Mouse (Mus musculus) kidney, embryonic 16.5 days (tissue): ENCODE measurements around the gene Gpr12. TPM values are rescaled to one million over a fixed set of nuclear protein-coding genes. Genes with fewer than 3 reads are reported as not detected.

ENCODE experiments used
- ATAC-seq: fragments of 200-750 bp; cut with Nextera tagmentation; 2 replicates; pipeline ENCODE4 v1.8.0; 2017; ENCODE audit warnings: moderate TSS enrichment; ENCODE audit not compliant: low FRiP score, low TSS enrichment
- H3K27ac ChIP-seq: fragments of 300-500 bp; sonication (generic); 2 replicates; pipeline ENCODE4 v1.5.1; 2014; ENCODE audit warnings: low read length
- H3K27me3 ChIP-seq: fragments of 300-500 bp; sonication (generic); 2 replicates; pipeline ENCODE4 v1.6.1; 2014; ENCODE audit warnings: low read length, control low read depth, mixed read lengths; ENCODE audit not compliant: insufficient read depth
- H3K36me3 ChIP-seq: fragments of 300-500 bp; sonication (generic); 2 replicates; pipeline ENCODE4 v1.6.1; 2014; ENCODE audit warnings: low read length, control low read depth, mixed read lengths; ENCODE audit not compliant: insufficient read depth
- H3K4me1 ChIP-seq: fragments of 300-500 bp; sonication (generic); 2 replicates; pipeline ENCODE4 v1.6.1; 2014; ENCODE audit warnings: low read length, control low read depth, mixed read lengths; ENCODE audit not compliant: insufficient read depth
- H3K4me2 ChIP-seq: fragments of 300-500 bp; sonication (generic); replicated peaks from 2 replicates; pipeline ENCODE4 v1.6.1; 2014; ENCODE audit warnings: low read depth, low read length
- H3K4me3 ChIP-seq: fragments of 300-500 bp; sonication (generic); 2 replicates; pipeline ENCODE4 v1.5.1; 2014; ENCODE audit warnings: mild to moderate bottlenecking, low read length
- H3K9ac ChIP-seq: fragments of 300-500 bp; sonication (generic); replicated peaks from 2 replicates; pipeline ENCODE4 v1.6.1; 2014; ENCODE audit warnings: low read length
- H3K9me3 ChIP-seq: fragments of 300-500 bp; sonication (generic); 2 replicates; pipeline ENCODE4 v1.6.1; 2016; ENCODE audit warnings: low read length, control low read depth
- WGBS: fragments of 180-500 bp; shearing (Covaris S2); extraction: QIAGEN DNeasy Blood & Tissue Kit; methylation state at CpG from one replicate; pipeline ENCODE4 v1.1.7; 2014; 5-methylcytosine and 5-hydroxymethylcytosine counted together
- polyA plus RNA-seq: library from polyadenylated mRNA; unstranded; fragments of >200 nt; fragmentation: Nextera tagmentation; extraction: Ambion mirVana; gene quantifications from 2 replicates; pipeline ENCODE4 v1.2.1, GENCODE M21; 2015

Gpr12 gene
- polyA plus RNA-seq = 0.76 and 1.1 TPM in 2 replicates

GRCm38 (mm10) chr5:146584478-146585306 lies at the start of gene Gpr12:
Gene Gpr12, minus strand, starts transcription at chr5:146585239.
- Histone ChIP-seq H3K9ac (peak within 1 kb of the TSS; percentile 46), H3K9me3 (no peaks in the 10 kb centered on the region), H3K27ac (no peak within 1 kb of the TSS), H3K4me3 (peak within 1 kb of the TSS; percentile 61), H3K36me3 (no peaks in the 10 kb centered on the region), H3K4me2 (peak within 1 kb of the TSS; percentile 99), H3K27me3 (peaks cover 22% of the 10 kb centered on the region), H3K4me1 (peaks cover 9% of the 10 kb centered on the region)
- under 1% methylated on average over 50 of the region's 64 CpGs for WGBS
- ATAC-seq = peak; percentile 63

GRCm38 (mm10) chr5:146631602-146632001 lies 46.6 kb upstream of the Gpr12 start:
- Histone ChIP-seq H3K36me3 (no peaks in the 10 kb centered on the region), H3K9me3 (no peaks in the 10 kb centered on the region), H3K9ac (no peak overlapping the region), H3K27me3 (no peaks in the 10 kb centered on the region), H3K27ac (no peak overlapping the region), H3K4me2 (no peak overlapping the region), H3K4me1 (no peaks in the 10 kb centered on the region), H3K4me3 (no peak overlapping the region)
- 77% methylated on average over 3 of the region's 3 CpGs for WGBS
- ATAC-seq = no peak

GRCm38 (mm10) chr5:146630961-146631360 lies 45.9 kb upstream of the Gpr12 start:
- no peaks in the 10 kb centered on the region for H3K9me3 ChIP-seq
- no peak for ATAC-seq
- no peak overlapping the region for H3K4me3 ChIP-seq
- H3K36me3 ChIP-seq = no peaks in the 10 kb centered on the region
- H3K4me2 ChIP-seq = no peak overlapping the region
- H3K4me1 ChIP-seq = no peaks in the 10 kb centered on the region
- no peaks in the 10 kb centered on the region for H3K27me3 ChIP-seq
- no peak overlapping the region for H3K9ac ChIP-seq
- WGBS = 28% methylated on average over 4 of the region's 4 CpGs
- H3K27ac ChIP-seq = no peak overlapping the region

GRCm38 (mm10) chr5:146629636-146630035 lies 44.6 kb upstream of the Gpr12 start:
- no peaks in the 10 kb centered on the region for H3K9me3 ChIP-seq
- no peaks in the 10 kb centered on the region for H3K36me3 ChIP-seq
- no peak overlapping the region for H3K4me3 ChIP-seq
- ATAC-seq = no peak
- H3K4me1 ChIP-seq = no peaks in the 10 kb centered on the region
- no peak overlapping the region for H3K9ac ChIP-seq
- H3K4me2 ChIP-seq = no peak overlapping the region
- WGBS = 80% methylated on average over 10 of the region's 10 CpGs
- no peak overlapping the region for H3K27ac ChIP-seq
- H3K27me3 ChIP-seq = no peaks in the 10 kb centered on the region

- no peaks in the 10 kb centered on the region for H3K27me3 ChIP-seq
- no peaks in the 10 kb centered on the region for H3K9me3 ChIP-seq
- WGBS = 100% methylated on average over 1 of the region's 1 CpGs
- no peaks in the 10 kb centered on the region for H3K4me1 ChIP-seq
- no peak overlapping the region for H3K4me3 ChIP-seq
- ATAC-seq = no peak
- H3K9ac ChIP-seq = no peak overlapping the region
- no peak overlapping the region for H3K27ac ChIP-seq
- H3K4me2 ChIP-seq = no peak overlapping the region
- no peaks in the 10 kb centered on the region for H3K36me3 ChIP-seq
These were observed 43.8 kb upstream of the Gpr12 start for GRCm38 (mm10) chr5:146628804-146629203.

GRCm38 (mm10) chr5:146627901-146628300 lies 42.9 kb upstream of the Gpr12 start:
- ATAC-seq = peak; percentile 35; the same call in 1 of the 2 replicates
- H3K4me2 ChIP-seq = no peak overlapping the region

GRCm38 (mm10) chr5:146625635-146626311 lies 40.7 kb upstream of the Gpr12 start:
- no peaks in the 10 kb centered on the region for H3K27me3 ChIP-seq
- WGBS = 63% methylated on average over 6 of the region's 6 CpGs
- H3K36me3 ChIP-seq = no peaks in the 10 kb centered on the region
- no peak overlapping the region for H3K27ac ChIP-seq
- no peaks in the 10 kb centered on the region for H3K9me3 ChIP-seq
- H3K4me3 ChIP-seq = no peak overlapping the region
- no peak overlapping the region for H3K4me2 ChIP-seq
- no peak for ATAC-seq
- no peaks in the 10 kb centered on the region for H3K4me1 ChIP-seq
- no peak overlapping the region for H3K9ac ChIP-seq

More at GRCm38 (mm10) chr5:146627901-146628300, 42.9 kb upstream of the Gpr12 start:
- WGBS = 33% methylated on average over 5 of the region's 5 CpGs
- H3K4me1 ChIP-seq = no peaks in the 10 kb centered on the region
- no peaks in the 10 kb centered on the region for H3K27me3 ChIP-seq
- no peaks in the 10 kb centered on the region for H3K9me3 ChIP-seq
- H3K36me3 ChIP-seq = no peaks in the 10 kb centered on the region
- H3K4me3 ChIP-seq = no peak overlapping the region
- no peak overlapping the region for H3K9ac ChIP-seq
- no peak overlapping the region for H3K27ac ChIP-seq

GRCm38 (mm10) chr5:146611830-146612229 lies 26.8 kb upstream of the Gpr12 start:
- no peaks in the 10 kb centered on the region for H3K36me3 ChIP-seq
- no peaks in the 10 kb centered on the region for H3K9me3 ChIP-seq
- no peak overlapping the region for H3K4me2 ChIP-seq
- WGBS = 35% methylated on average over 7 of the region's 7 CpGs
- H3K4me1 ChIP-seq = 0 out of 2 replicates have a peak, but pooled peaks cover 5% of the 10 kb centered on the region
- no peak overlapping the region for H3K27ac ChIP-seq
- H3K4me3 ChIP-seq = no peak overlapping the region
- no peaks in the 10 kb centered on the region for H3K27me3 ChIP-seq
- H3K9ac ChIP-seq = no peak overlapping the region
- no peak for ATAC-seq

- H3K9me3 ChIP-seq = no peaks in the 10 kb centered on the region
- no peak overlapping the region for H3K27ac ChIP-seq
- H3K9ac ChIP-seq = no peak overlapping the region
- H3K4me2 ChIP-seq = no peak overlapping the region
- no peak overlapping the region for H3K4me3 ChIP-seq
- ATAC-seq = no peak; the same call in 1 of the 2 replicates
- no peaks in the 10 kb centered on the region for H3K36me3 ChIP-seq
- 8% methylated on average over 8 of the region's 8 CpGs for WGBS
- H3K27me3 ChIP-seq = no peaks in the 10 kb centered on the region
- H3K4me1 ChIP-seq = 0 out of 2 replicates have a peak, but pooled peaks cover 5% of the 10 kb centered on the region
These were observed 26.0 kb upstream of the Gpr12 start for GRCm38 (mm10) chr5:146611009-146611408.

- Histone ChIP-seq H3K4me2 (no peak overlapping the region), H3K27me3 (no peaks in the 10 kb centered on the region), H3K9ac (no peak overlapping the region), H3K9me3 (no peaks in the 10 kb centered on the region), H3K4me1 (0 out of 2 replicates have a peak, but pooled peaks cover 5% of the 10 kb centered on the region), H3K4me3 (no peak overlapping the region), H3K27ac (no peak overlapping the region), H3K36me3 (no peaks in the 10 kb centered on the region)
- no peak for ATAC-seq
- WGBS = 36% methylated on average over 10 of the region's 10 CpGs
These were observed 24.6 kb upstream of the Gpr12 start for GRCm38 (mm10) chr5:146609646-146610045.
